Comparison of ENCODE assay signal across 8 mouse cellular contexts in genomic region chr2:95232135-95232772, GRCm38 (mm10).
A peak's percentile ranks its signal among the peaks of the same experiment; 100 is the strongest.
DNase-seq lines count a peak whose midpoint lies in the region; ATAC-seq and TF ChIP-seq lines count a peak whose summit lies in the region.

No protein-coding gene starts in this region.

- no peaks in the 10 kb centered on the region for H3K36me3 ChIP-seq in heart, embryonic 11.5 days (ENCODE audit: control insufficient read depth, insufficient read depth, low read length)
- H3K36me3 ChIP-seq in heart, postnatal 0 days (replicated peaks; ENCODE audit: control insufficient read depth, insufficient read depth, low read length): no peaks in the 10 kb centered on the region
- no peaks in the 10 kb centered on the region for H3K36me3 ChIP-seq in lung, embryonic 15.5 days

- no peaks in the 10 kb centered on the region for H3K4me1 ChIP-seq in heart, embryonic 11.5 days (ENCODE audit: control insufficient read depth, insufficient read depth, low read length)
- no peaks in the 10 kb centered on the region for H3K4me1 ChIP-seq in heart, postnatal 0 days (ENCODE audit: control insufficient read depth, insufficient read depth)
- no peaks in the 10 kb centered on the region for H3K4me1 ChIP-seq in lung, embryonic 15.5 days

- peak overlapping the region; percentile 43 for H3K4me2 ChIP-seq in heart, embryonic 11.5 days
- peak overlapping the region; percentile 35 for H3K4me2 ChIP-seq in heart, postnatal 0 days (ENCODE audit: low read depth, low read length)
- H3K4me2 ChIP-seq in lung, embryonic 15.5 days: peak overlapping the region; percentile 12; the same call in 1 of the 2 replicates

- DNase-seq in heart, adult 9 months (ENCODE audit: low spot score in 2 of 2): no peak
- DNase-seq in embryo, embryonic 11 days: peak; percentile 86
- DNase-seq in heart, postnatal 0 days (ENCODE audit: low spot score): peak; percentile 7
- DNase-seq in layer of hippocampus, adult 11-12 months (ENCODE audit: low spot score): peak; percentile 44
- peak; percentile 89 for DNase-seq in retina, embryonic 14.5 days (ENCODE audit: low spot score)
- no peak for DNase-seq in spleen, adult 18-20 months

- peak; percentile 65 for TF ChIP-seq CTCF in heart, postnatal 0 days (IDR thresholded peaks at IDR 0.05; ENCODE audit: low read depth)

- H3K9me3 ChIP-seq in heart, embryonic 11.5 days (replicated peaks; ENCODE audit: control insufficient read depth, low read length): no peaks in the 10 kb centered on the region
- no peaks in the 10 kb centered on the region for H3K9me3 ChIP-seq in heart, postnatal 0 days (replicated peaks; ENCODE audit: control insufficient read depth, low read length)
- no peaks in the 10 kb centered on the region for H3K9me3 ChIP-seq in lung, embryonic 15.5 days

- peak; percentile 72; the same call in 1 of the 2 replicates for ATAC-seq in heart, embryonic 11.5 days (replicated peaks; ENCODE audit: insufficient number of reproducible peaks, low FRiP score, low TSS enrichment)
- peak; percentile 55 for ATAC-seq in heart, postnatal 0 days (ENCODE audit: insufficient read depth, low read depth)
- ATAC-seq in lung, embryonic 15.5 days (ENCODE audit: borderline replicate concordance, extremely low read depth, low FRiP score, low TSS enrichment): peak; percentile 65; the same call in 1 of the 2 replicates

- WGBS in heart, embryonic 11.5 days (ENCODE audit: insufficient replicate concordance): 5% methylated on average over 15 of the region's 15 CpGs
- WGBS in heart, postnatal 0 days: 8% methylated on average over 15 of the region's 15 CpGs
- WGBS in lung, embryonic 15.5 days: 3% methylated on average over 15 of the region's 15 CpGs

- peak overlapping the region; percentile 16; the same call in 1 of the 2 replicates for H3K9ac ChIP-seq in heart, embryonic 11.5 days (ENCODE audit: low read depth, low read length)
- 0 out of 2 replicates have a peak overlapping the region, but pooled peaks have one; percentile 6 for H3K9ac ChIP-seq in heart, postnatal 0 days (replicated peaks; ENCODE audit: low read depth, low read length)
- H3K9ac ChIP-seq in lung, embryonic 15.5 days: no peak overlapping the region

- no peaks in the 10 kb centered on the region for H3K27me3 ChIP-seq in heart, embryonic 11.5 days (ENCODE audit: control insufficient read depth, insufficient read depth, low read length)
- H3K27me3 ChIP-seq in heart, postnatal 0 days (ENCODE audit: control insufficient read depth, insufficient read depth, low read length): no peaks in the 10 kb centered on the region
- H3K27me3 ChIP-seq in lung, embryonic 15.5 days: no peaks in the 10 kb centered on the region

- no peak for TF ChIP-seq EP300 in heart, postnatal 0 days (IDR thresholded peaks at IDR 0.05; ENCODE audit: low read depth)

- no peak overlapping the region for H3K27ac ChIP-seq in heart, embryonic 11.5 days (ENCODE audit: low read depth, low read length)
- H3K27ac ChIP-seq in heart, postnatal 0 days (ENCODE audit: low read depth): no peak overlapping the region
- H3K27ac ChIP-seq in lung, embryonic 15.5 days: no peak overlapping the region

- H3K4me3 ChIP-seq in heart, embryonic 11.5 days (ENCODE audit: low read depth, low read length): peak overlapping the region; percentile 20; the same call in 1 of the 2 replicates
- no peak overlapping the region for H3K4me3 ChIP-seq in heart, postnatal 0 days (ENCODE audit: low read depth, low read length)
- H3K4me3 ChIP-seq in lung, embryonic 15.5 days: no peak overlapping the region

Comparison
In these comparisons a context has a peak if more than half of its experiments do, and no peak if none do; other contexts are left out.
1. DNase-seq: peak in embryo, embryonic 11 days (single experiment), heart, postnatal 0 days (single experiment), layer of hippocampus, adult 11-12 months (single experiment) and retina, embryonic 14.5 days (single experiment); none in heart, adult 9 months (0 of 2) and spleen, adult 18-20 months (0 of 2).
2. Peak in every context shown above with its lines, with median percentiles within 50 percentile points of each other: ATAC-seq and H3K4me2 ChIP-seq.